Comparison of ENCODE assay signal across 8 mouse cellular contexts in genomic region chr10:40969372-40970033, GRCm38 (mm10).
DNase-seq lines count a peak whose midpoint lies in the region; ATAC-seq lines count a peak whose summit lies in the region.

No protein-coding gene starts in this region.

- H3K9me3 ChIP-seq in kidney, embryonic 14.5 days (ENCODE audit: control insufficient read depth, low read length) = no peaks in the 10 kb centered on the region
- H3K9me3 ChIP-seq in embryonic facial prominence, embryonic 14.5 days (ENCODE audit: control insufficient read depth, low read length) = no peaks in the 10 kb centered on the region
- no peaks in the 10 kb centered on the region for H3K9me3 ChIP-seq in limb, embryonic 11.5 days (ENCODE audit: control insufficient read depth, low read length)

- ATAC-seq in kidney, embryonic 14.5 days (ENCODE audit: low FRiP score, low TSS enrichment) = no peak
- ATAC-seq in embryonic facial prominence, embryonic 14.5 days (ENCODE audit: low read depth) = peak; percentile 74; the same call in 1 of the 2 replicates
- ATAC-seq in limb, embryonic 11.5 days (ENCODE audit: insufficient number of reproducible peaks, low FRiP score, low TSS enrichment, low read depth) = no peak

- no peaks in the 10 kb centered on the region for H3K36me3 ChIP-seq in kidney, embryonic 14.5 days (ENCODE audit: control insufficient read depth, insufficient read depth, low read length)
- H3K36me3 ChIP-seq in embryonic facial prominence, embryonic 14.5 days (ENCODE audit: control insufficient read depth, insufficient read depth, low read length) = no peaks in the 10 kb centered on the region
- no peaks in the 10 kb centered on the region for H3K36me3 ChIP-seq in limb, embryonic 11.5 days (ENCODE audit: control insufficient read depth, insufficient read depth, low read length)

- H3K4me2 ChIP-seq in kidney, embryonic 14.5 days (replicated peaks; ENCODE audit: low read depth, low read length) = peak overlapping the region; percentile 27
- peak overlapping the region; percentile 47 for H3K4me2 ChIP-seq in embryonic facial prominence, embryonic 14.5 days (ENCODE audit: low read depth, low read length)
- peak overlapping the region; percentile 45 for H3K4me2 ChIP-seq in limb, embryonic 11.5 days (ENCODE audit: low read depth, severe bottlenecking)

- H3K27me3 ChIP-seq in kidney, embryonic 14.5 days (ENCODE audit: control insufficient read depth, insufficient read depth, low read length) = no peaks in the 10 kb centered on the region
- H3K27me3 ChIP-seq in embryonic facial prominence, embryonic 14.5 days (replicated peaks; ENCODE audit: control insufficient read depth, insufficient read depth, low read length) = no peaks in the 10 kb centered on the region
- no peaks in the 10 kb centered on the region for H3K27me3 ChIP-seq in limb, embryonic 11.5 days (ENCODE audit: control insufficient read depth, insufficient read depth, low read length)

- no peak overlapping the region for H3K27ac ChIP-seq in kidney, embryonic 14.5 days (ENCODE audit: low read depth, low read length)
- no peak overlapping the region for H3K27ac ChIP-seq in embryonic facial prominence, embryonic 14.5 days (replicated peaks; ENCODE audit: low read depth, low read length)
- no peak overlapping the region for H3K27ac ChIP-seq in limb, embryonic 11.5 days (replicated peaks; ENCODE audit: low read depth, low read length)

- H3K9ac ChIP-seq in kidney, embryonic 14.5 days (ENCODE audit: low read depth, low read length) = no peak overlapping the region
- H3K9ac ChIP-seq in embryonic facial prominence, embryonic 14.5 days (ENCODE audit: low read depth, low read length) = peak overlapping the region; percentile 7; the same call in 1 of the 2 replicates
- H3K9ac ChIP-seq in limb, embryonic 11.5 days (ENCODE audit: low read length) = peak overlapping the region; percentile 9; the same call in 1 of the 2 replicates

- DNase-seq in kidney, adult 11 months = no peak
- peak; percentile 14 for DNase-seq in cerebellum, adult 11 months
- DNase-seq in embryonic facial prominence, embryonic 14.5 days (ENCODE audit: low spot score) = peak; percentile 54
- DNase-seq in limb, embryonic 11.5 days (ENCODE audit: low spot score) = peak; percentile 69
- peak; percentile 71 for DNase-seq in right cerebral cortex, postnatal 4 days
- DNase-seq in urinary bladder, postnatal 36 days (ENCODE audit: low spot score in 2 of 2) = no peak
- no peak for DNase-seq in layer of hippocampus, adult 8-10 months (ENCODE audit: low spot score in 2 of 2)

- H3K4me1 ChIP-seq in kidney, embryonic 14.5 days (ENCODE audit: control insufficient read depth, insufficient read depth, low read length) = no peaks in the 10 kb centered on the region
- 0 out of 2 replicates have a peak, but pooled peaks cover 7% of the 10 kb centered on the region for H3K4me1 ChIP-seq in embryonic facial prominence, embryonic 14.5 days (ENCODE audit: control insufficient read depth, insufficient read depth, low read length)
- H3K4me1 ChIP-seq in limb, embryonic 11.5 days (ENCODE audit: control insufficient read depth, insufficient read depth, low read length) = peaks cover 3% of the 10 kb centered on the region; the same call in 1 of the 2 replicates

- 10% methylated on average over 16 of the region's 16 CpGs for WGBS in kidney, embryonic 14.5 days
- WGBS in embryonic facial prominence, embryonic 14.5 days = 7% methylated on average over 16 of the region's 16 CpGs
- WGBS in limb, embryonic 11.5 days = 9% methylated on average over 16 of the region's 16 CpGs

- H3K4me3 ChIP-seq in kidney, embryonic 14.5 days (ENCODE audit: low read length) = peak overlapping the region; percentile 13; the same call in 1 of the 2 replicates
- 0 out of 2 replicates have a peak overlapping the region, but pooled peaks have one; percentile 5 for H3K4me3 ChIP-seq in embryonic facial prominence, embryonic 14.5 days (ENCODE audit: low read depth, low read length)
- H3K4me3 ChIP-seq in limb, embryonic 11.5 days (ENCODE audit: low read depth, low read length) = peak overlapping the region; percentile 16

Comparison
In these comparisons a context has a peak if more than half of its experiments do, and no peak if none do; other contexts are left out.
1. DNase-seq: peak in cerebellum, adult 11 months (single experiment), embryonic facial prominence, embryonic 14.5 days (single experiment), limb, embryonic 11.5 days (single experiment) and right cerebral cortex, postnatal 4 days (single experiment); none in kidney, adult 11 months (single experiment), urinary bladder, postnatal 36 days (0 of 2) and layer of hippocampus, adult 8-10 months (0 of 2).
2. Peak in every context shown above with its lines, with median percentiles within 50 percentile points of each other: H3K4me2 ChIP-seq and H3K4me3 ChIP-seq.